ENCODE assay signal across 8 mouse cellular contexts in the genomic region with DNA sequence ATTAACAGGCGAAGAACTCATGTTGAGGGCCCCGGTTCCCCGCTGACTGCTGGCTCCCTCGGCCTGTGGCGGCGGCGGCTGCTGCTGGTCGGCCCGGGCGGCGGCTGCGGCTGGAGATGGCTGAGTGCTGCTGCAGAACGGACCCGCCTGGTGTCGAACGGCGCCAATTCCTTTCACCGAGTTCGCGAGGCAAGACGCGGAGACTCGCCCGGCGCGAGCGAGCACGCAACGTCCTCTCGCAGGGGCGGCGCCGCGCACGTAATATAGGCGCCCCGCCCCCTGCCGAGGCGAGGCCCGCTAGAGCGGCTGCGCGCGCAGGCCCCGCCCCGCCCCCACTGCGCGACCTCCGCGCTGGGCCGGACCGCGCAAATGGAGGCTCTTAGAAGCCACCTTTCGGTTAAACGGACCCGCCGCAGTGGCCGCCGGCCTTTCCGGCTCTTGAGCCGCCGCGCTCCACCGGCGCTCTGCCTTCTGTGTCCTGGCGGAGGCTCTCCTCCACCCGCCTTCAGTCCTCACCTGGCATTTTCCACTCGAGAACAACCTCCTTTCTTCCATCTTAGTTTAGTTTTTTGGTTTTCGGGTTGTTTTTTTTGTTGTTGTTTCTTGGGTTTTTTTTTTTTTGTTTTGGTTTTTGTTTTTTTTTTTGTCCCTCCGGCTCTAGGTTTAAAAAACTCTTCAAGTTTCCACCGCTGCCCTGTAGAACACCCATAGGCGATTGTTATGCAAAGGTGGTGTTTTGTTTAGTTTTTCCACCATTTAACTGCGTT. TPM values are rescaled to one million over a fixed set of nuclear protein-coding genes. Genes with fewer than 3 reads are reported as not detected.
DNase-seq lines count a peak whose midpoint lies in the region; ATAC-seq lines count a peak whose summit lies in the region.

Hnrnpu (minus strand) TSS at position 247 of the 767 bp plus-strand sequence.

- ATAC-seq in common myeloid progenitor, adult 5-6 weeks (replicated peaks; ENCODE audit: low read depth, poor library complexity, severe bottlenecking) = peak; percentile 71
- ATAC-seq in megakaryocyte progenitor cell, adult 5-6 weeks (replicated peaks; ENCODE audit: poor library complexity) = peak; percentile 72

- DNase-seq in ZHBTc4 (ENCODE audit: low read depth, low spot score) = peak; percentile 98
- DNase-seq in gastrocnemius, adult 8-10 months (ENCODE audit: low spot score in 2 of 2) = peak; percentile 95 to 97
- peak; percentile 97 for DNase-seq in induced T-regulatory cell, adult 2 months (ENCODE audit: low read depth)
- peak; percentile 88 to 95 for DNase-seq in left cerebral cortex, adult 9 months (ENCODE audit: low spot score in 2 of 2)
- DNase-seq in right cerebral cortex, postnatal 14 days = peak; percentile 98
- peak; percentile 94 to 96 for DNase-seq in urinary bladder, postnatal 36 days (ENCODE audit: low spot score in 2 of 2)

RNA-seq across cellular contexts. Expression of gene Hnrnpu, which starts in this region (rescaled TPM):
- 730 and 786 TPM in 2 replicates for total RNA-seq in common myeloid progenitor, adult 5-6 weeks (2017)
- 100 to 1,000 TPM in 3 of 4 experiments, 10 to 100 TPM in 1; 92.2 to 133 (median 119) TPM for total RNA-seq in gastrocnemius, adult 8-10 months (2022)
- 640 and 703 TPM in 2 replicates for total RNA-seq in megakaryocyte progenitor cell, adult 5-6 weeks (2015)
- 490 and 622 TPM in 2 replicates for total RNA-seq in megakaryocyte progenitor cell, adult 5-6 weeks (2017)

Comparison
In these comparisons a context has a peak if more than half of its experiments do, and no peak if none do; other contexts are left out.
1. Peak in every context shown above with its lines: DNase-seq and ATAC-seq.